Mouse (Mus musculus): ENCODE measurements around the gene Irx5. TPM values are rescaled to one million over a fixed set of nuclear protein-coding genes. Genes with fewer than 3 reads are reported as not detected.

The Irx5 gene
- 28.7 and 31.9 TPM in 2 replicates for polyA plus RNA-seq (2016; fragmentation: Nextera tagmentation; extraction: Ambion mirVana)

DNA sequence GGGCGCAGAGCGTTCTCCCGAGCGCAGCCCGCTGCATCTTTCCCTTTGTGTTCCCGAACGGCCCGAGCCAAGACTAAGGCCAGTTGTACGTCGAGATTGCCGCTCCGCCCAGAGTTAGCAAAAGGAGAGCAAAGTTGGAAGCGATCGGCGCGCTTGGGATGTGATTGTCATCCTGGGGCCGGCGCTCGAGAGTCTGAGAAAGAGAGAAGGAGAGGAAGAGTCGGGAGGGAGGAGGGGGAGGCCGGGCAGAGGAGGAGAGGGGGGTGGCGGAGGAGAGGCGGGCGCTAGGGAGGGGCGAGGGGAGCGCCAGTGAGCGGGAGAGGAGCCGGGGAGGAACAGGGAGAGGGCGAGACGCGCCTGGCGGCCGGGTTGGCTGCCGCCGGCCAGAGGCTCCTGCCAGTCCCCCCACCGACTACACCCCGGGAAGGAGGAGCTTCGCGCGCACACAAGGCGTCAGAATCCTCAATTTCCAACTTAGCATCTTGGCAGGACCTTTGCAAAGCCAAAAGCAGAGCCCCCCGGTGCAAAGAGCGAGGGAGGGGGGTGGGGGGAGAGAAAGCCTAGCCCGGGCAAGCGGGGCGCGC, at the start of gene Irx5:
Irx5 (plus strand) TSS at position 228 of the 584 bp plus-strand sequence.
- Histone ChIP-seq H3K4me3 (peak within 1 kb of the TSS; percentile 97), H3K9me3 (replicated peaks) (no peaks in the 10 kb centered on the region), H3K27me3 (ENCODE audit: low read depth, poor library complexity, severe bottlenecking) (peaks cover 55% of the 10 kb centered on the region), H3K27ac (replicated peaks) (peak within 1 kb of the TSS; percentile 99), H3K4me1 (peaks cover 66% of the 10 kb centered on the region), H3K36me3 (peaks cover 24% of the 10 kb centered on the region)
- under 1% methylated on average over 43 of the region's 47 CpGs for WGBS
- DNase-seq (ENCODE audit: low spot score), result peak; percentile 95

- Histone ChIP-seq H3K9me3 (replicated peaks) (no peaks in the 10 kb centered on the region), H3K27ac (replicated peaks) (no peak overlapping the region), H3K36me3 (no peaks in the 10 kb centered on the region), H3K27me3 (ENCODE audit: low read depth, poor library complexity, severe bottlenecking) (no peaks in the 10 kb centered on the region), H3K4me1 (peaks cover 10% of the 10 kb centered on the region), H3K4me3 (no peak overlapping the region)
- WGBS, result 58% methylated on average over 7 of the region's 7 CpGs
- DNase-seq (ENCODE audit: low spot score), result no peak
These were observed 45.2 kb upstream of the Irx5 start for GRCm38 (mm10) chr8:92312178-92312577.

DNA sequence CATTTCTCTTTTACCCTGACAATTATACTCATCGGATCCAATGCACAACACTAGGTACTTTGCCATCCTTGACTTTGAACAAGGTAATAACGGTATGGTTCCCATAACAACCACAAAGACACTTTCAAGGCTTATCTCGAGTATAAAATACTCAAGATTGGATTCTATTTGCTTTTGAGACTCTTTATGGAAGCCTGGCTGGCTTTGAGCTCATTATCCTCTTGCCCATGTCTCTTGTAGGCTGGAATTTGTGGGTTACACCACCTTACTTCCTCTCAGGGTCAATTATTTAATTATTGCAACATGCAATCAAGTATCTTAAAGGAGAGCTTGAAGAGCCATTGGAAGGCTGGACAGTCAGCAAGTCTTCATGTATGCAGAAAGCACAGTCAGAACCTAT, 43.7 kb upstream of the Irx5 start:
- H3K4me1 ChIP-seq, result peaks cover 10% of the 10 kb centered on the region
- no peak overlapping the region for H3K27ac ChIP-seq (replicated peaks)
- H3K27me3 ChIP-seq (ENCODE audit: low read depth, poor library complexity, severe bottlenecking), result no peaks in the 10 kb centered on the region
- no peak for DNase-seq (ENCODE audit: low spot score)
- no peaks in the 10 kb centered on the region for H3K9me3 ChIP-seq (replicated peaks)
- 84% methylated on average over 3 of the region's 3 CpGs for WGBS
- H3K4me3 ChIP-seq, result no peak overlapping the region
- no peaks in the 10 kb centered on the region for H3K36me3 ChIP-seq

- no peaks in the 10 kb centered on the region for H3K27me3 ChIP-seq (ENCODE audit: low read depth, poor library complexity, severe bottlenecking)
These were observed 33.7 kb upstream of the Irx5 start for GRCm38 (mm10) chr8:92323751-92324150.

GRCm38 (mm10) chr8:92327176-92327575, 30.2 kb upstream of the Irx5 start:
- Histone ChIP-seq H3K27ac (replicated peaks) (no peak overlapping the region), H3K36me3 (peaks cover 90% of the 10 kb centered on the region), H3K27me3 (ENCODE audit: low read depth, poor library complexity, severe bottlenecking) (no peaks in the 10 kb centered on the region), H3K4me1 (no peaks in the 10 kb centered on the region), H3K9me3 (replicated peaks) (peaks cover 4% of the 10 kb centered on the region; the same call in 1 of the 2 replicates), H3K4me3 (no peak overlapping the region)
- DNase-seq (ENCODE audit: low spot score), result no peak
- 93% methylated on average over 2 of the region's 2 CpGs for WGBS

More at GRCm38 (mm10) chr8:92323751-92324150, 33.7 kb upstream of the Irx5 start:
- 94% methylated on average over 7 of the region's 7 CpGs for WGBS
- no peak overlapping the region for H3K27ac ChIP-seq (replicated peaks)
- H3K4me3 ChIP-seq, result no peak overlapping the region
- DNase-seq (ENCODE audit: low spot score), result no peak
- peaks cover 60% of the 10 kb centered on the region for H3K36me3 ChIP-seq
- no peaks in the 10 kb centered on the region for H3K4me1 ChIP-seq
- H3K9me3 ChIP-seq (replicated peaks), result peaks cover 4% of the 10 kb centered on the region; the same call in 1 of the 2 replicates

- no peak overlapping the region for H3K4me3 ChIP-seq
- H3K27me3 ChIP-seq (ENCODE audit: low read depth, poor library complexity, severe bottlenecking), result no peaks in the 10 kb centered on the region
- DNase-seq (ENCODE audit: low spot score), result no peak
- no peaks in the 10 kb centered on the region for H3K4me1 ChIP-seq
- H3K36me3 ChIP-seq, result peaks cover 94% of the 10 kb centered on the region
- 94% methylated on average over 4 of the region's 4 CpGs for WGBS
- peaks cover 4% of the 10 kb centered on the region; the same call in 1 of the 2 replicates for H3K9me3 ChIP-seq (replicated peaks)
- no peak overlapping the region for H3K27ac ChIP-seq (replicated peaks)
These were observed 28.2 kb upstream of the Irx5 start for GRCm38 (mm10) chr8:92329273-92329672.

DNA sequence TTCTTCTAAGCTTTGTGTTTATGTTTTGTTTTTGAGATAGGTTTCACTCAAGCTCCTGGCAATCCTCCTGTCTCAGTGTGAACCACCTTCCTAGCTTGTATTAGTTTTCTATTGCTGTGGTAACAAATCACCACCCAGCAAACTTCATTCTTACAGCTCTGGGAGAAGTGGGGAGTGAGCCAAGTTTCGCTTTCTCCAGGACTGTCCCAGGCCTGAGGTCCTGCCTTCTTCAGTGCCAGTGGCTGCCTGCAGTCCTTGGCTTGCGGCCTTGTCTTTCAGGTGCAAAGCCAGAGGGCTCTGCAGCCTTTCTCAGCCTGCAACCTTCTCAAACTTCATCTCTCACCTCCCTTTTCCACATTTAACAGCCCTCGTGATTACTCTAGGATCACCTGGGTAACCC, 25.6 kb upstream of the Irx5 start:
- peaks cover 92% of the 10 kb centered on the region for H3K36me3 ChIP-seq
- no peak for DNase-seq (ENCODE audit: low spot score)
- no peaks in the 10 kb centered on the region for H3K27me3 ChIP-seq (ENCODE audit: low read depth, poor library complexity, severe bottlenecking)
- 89% methylated on average over 3 of the region's 3 CpGs for WGBS
- no peaks in the 10 kb centered on the region for H3K4me1 ChIP-seq
- H3K4me3 ChIP-seq, result no peak overlapping the region
- H3K9me3 ChIP-seq (replicated peaks), result peaks cover 4% of the 10 kb centered on the region; the same call in 1 of the 2 replicates
- no peak overlapping the region for H3K27ac ChIP-seq (replicated peaks)

GRCm38 (mm10) chr8:92333406-92333805, 24.0 kb upstream of the Irx5 start:
- Histone ChIP-seq H3K4me3 (no peak overlapping the region), H3K27me3 (ENCODE audit: low read depth, poor library complexity, severe bottlenecking) (no peaks in the 10 kb centered on the region), H3K27ac (replicated peaks) (no peak overlapping the region), H3K9me3 (replicated peaks) (no peaks in the 10 kb centered on the region), H3K36me3 (peaks cover 92% of the 10 kb centered on the region), H3K4me1 (no peaks in the 10 kb centered on the region)
- DNase-seq (ENCODE audit: low spot score), result no peak
- 97% methylated on average over 8 of the region's 8 CpGs for WGBS

DNA sequence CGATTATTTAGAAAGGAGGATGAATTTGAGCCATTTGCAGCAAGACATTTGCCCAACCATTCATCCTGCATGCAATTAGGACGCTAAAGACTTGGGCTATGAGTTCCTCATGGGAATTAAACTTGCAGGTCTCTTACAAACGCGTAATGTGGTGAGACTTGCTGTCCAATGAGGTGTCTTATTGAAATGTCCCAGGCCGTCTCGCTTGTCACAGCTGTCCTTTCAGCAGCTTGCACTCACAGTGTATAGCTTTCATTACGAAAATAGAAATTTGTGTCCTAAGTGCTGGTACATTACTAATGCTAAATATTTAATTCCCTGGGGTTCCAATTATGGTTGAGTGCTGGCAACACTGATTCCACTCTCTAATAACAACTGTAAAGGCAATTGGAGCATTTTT, 22.3 kb upstream of the Irx5 start:
- H3K9me3 ChIP-seq (replicated peaks), result no peaks in the 10 kb centered on the region
- WGBS, result 91% methylated on average over 7 of the region's 7 CpGs
- no peak for DNase-seq (ENCODE audit: low spot score)
- H3K27ac ChIP-seq (replicated peaks), result no peak overlapping the region
- H3K27me3 ChIP-seq (ENCODE audit: low read depth, poor library complexity, severe bottlenecking), result no peaks in the 10 kb centered on the region
- H3K4me1 ChIP-seq, result no peaks in the 10 kb centered on the region
- peaks cover 89% of the 10 kb centered on the region for H3K36me3 ChIP-seq
- H3K4me3 ChIP-seq, result no peak overlapping the region

DNA sequence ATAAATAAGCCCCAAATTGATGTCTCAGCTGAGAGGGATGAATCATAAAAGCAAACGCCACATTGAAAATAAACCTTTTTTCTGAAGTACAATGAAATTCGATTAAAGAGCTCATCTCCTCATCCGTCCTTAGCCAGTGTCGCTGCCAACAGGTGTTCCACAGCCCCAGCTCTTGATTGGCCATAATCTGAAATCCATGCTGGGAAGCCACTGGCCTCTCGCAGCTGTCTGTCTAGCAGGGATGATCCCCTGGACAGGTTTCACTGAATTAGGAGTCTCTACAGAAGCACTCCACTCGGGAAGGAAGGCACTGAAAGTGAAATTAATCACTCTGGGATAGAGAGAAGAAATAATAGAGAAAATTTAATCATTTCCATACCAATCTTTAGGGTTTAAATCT, 21.4 kb upstream of the Irx5 start:
- H3K4me3 ChIP-seq, result no peak overlapping the region
- WGBS, result 80% methylated on average over 6 of the region's 6 CpGs
- no peaks in the 10 kb centered on the region for H3K27me3 ChIP-seq (ENCODE audit: low read depth, poor library complexity, severe bottlenecking)
- no peaks in the 10 kb centered on the region for H3K4me1 ChIP-seq
- no peak overlapping the region for H3K27ac ChIP-seq (replicated peaks)
- H3K36me3 ChIP-seq, result peaks cover 93% of the 10 kb centered on the region
- H3K9me3 ChIP-seq (replicated peaks), result no peaks in the 10 kb centered on the region
- DNase-seq (ENCODE audit: low spot score), result no peak

- 80% methylated on average over 4 of the region's 4 CpGs for WGBS
These were observed 13.9 kb upstream of the Irx5 start for GRCm38 (mm10) chr8:92343544-92343943.

GRCm38 (mm10) chr8:92349898-92350486, 7.4 kb upstream of the Irx5 start:
- H3K4me1 ChIP-seq, result peaks cover 51% of the 10 kb centered on the region
- H3K9me3 ChIP-seq (replicated peaks), result no peaks in the 10 kb centered on the region
- DNase-seq (ENCODE audit: low spot score), result no peak
- H3K27ac ChIP-seq (replicated peaks), result no peak overlapping the region
- H3K4me3 ChIP-seq, result no peak overlapping the region
- H3K36me3 ChIP-seq, result peaks cover 48% of the 10 kb centered on the region
- 83% methylated on average over 11 of the region's 11 CpGs for WGBS
- H3K27me3 ChIP-seq (ENCODE audit: low read depth, poor library complexity, severe bottlenecking), result peaks cover 9% of the 10 kb centered on the region; the same call in 1 of the 2 replicates

More at GRCm38 (mm10) chr8:92343544-92343943, 13.9 kb upstream of the Irx5 start:
- H3K4me1 ChIP-seq, result 0 out of 2 replicates have a peak, but pooled peaks cover 4% of the 10 kb centered on the region
- no peak overlapping the region for H3K27ac ChIP-seq (replicated peaks)
- H3K36me3 ChIP-seq, result peaks cover 96% of the 10 kb centered on the region
- H3K4me3 ChIP-seq, result no peak overlapping the region
- no peak for DNase-seq (ENCODE audit: low spot score)
- no peaks in the 10 kb centered on the region for H3K27me3 ChIP-seq (ENCODE audit: low read depth, poor library complexity, severe bottlenecking)
- no peaks in the 10 kb centered on the region for H3K9me3 ChIP-seq (replicated peaks)

GRCm38 (mm10) chr8:92353405-92353804, 4.0 kb upstream of the Irx5 start:
- Histone ChIP-seq H3K36me3 (peaks cover 15% of the 10 kb centered on the region), H3K4me3 (peak overlapping the region; percentile 97), H3K27ac (replicated peaks) (peak overlapping the region; percentile 99), H3K9me3 (replicated peaks) (no peaks in the 10 kb centered on the region), H3K27me3 (ENCODE audit: low read depth, poor library complexity, severe bottlenecking) (peaks cover 22% of the 10 kb centered on the region), H3K4me1 (peaks cover 65% of the 10 kb centered on the region)
- WGBS, result 14% methylated on average over 6 of the region's 6 CpGs
- no peak for DNase-seq (ENCODE audit: low spot score)
